Mouse (Mus musculus) bone marrow, adult 2 months (tissue): ENCODE results near the gene Gsdma. TPM values are rescaled to one million over a fixed set of nuclear protein-coding genes. Genes with fewer than 3 reads are reported as not detected.

Experiments
- H3K27ac ChIP-seq: fragments of 200-500 bp; 2 replicates; pipeline ENCODE4 v1.5.1; 2012; ENCODE audit warnings: low read depth, mild to moderate bottlenecking, control low read depth, inconsistent platforms, low read length; ENCODE audit not compliant: control insufficient read depth, poor library complexity, insufficient read depth
- H3K4me1 ChIP-seq: fragments of 200-500 bp; 2 replicates; pipeline ENCODE4 v1.6.1; 2011; ENCODE audit warnings: low read length; ENCODE audit not compliant: control insufficient read depth, insufficient read depth
- H3K4me3 ChIP-seq: fragments of 200-500 bp; replicated peaks from 2 replicates; pipeline ENCODE3; 2011; ENCODE audit warnings: mild to moderate bottlenecking, low read depth, low read length, control low read depth; ENCODE audit not compliant: control insufficient read depth
- CTCF ChIP-seq: fragments of 200-500 bp; IDR thresholded peaks from 2 replicates; pipeline ENCODE4 v1.5.1; 2011; ENCODE audit warnings: low read length, control low read depth; ENCODE audit not compliant: control insufficient read depth, insufficient read depth
- POLR2A ChIP-seq: fragments of 200-500 bp; IDR thresholded peaks from 2 replicates; pipeline ENCODE4 v1.6.1; 2011; ENCODE audit warnings: low read depth, mild to moderate bottlenecking, control low read depth, low read length, borderline replicate concordance; ENCODE audit not compliant: control insufficient read depth
- WGBS: fragments of 180-500 bp; shearing (Covaris S2); methylation state at CpG from one replicate; pipeline ENCODE4 v1.1.7; 2018; 5-methylcytosine and 5-hydroxymethylcytosine counted together
- polyA plus RNA-seq: library from polyadenylated mRNA; stranded (reverse); fragments of >200 nt; gene quantifications from 2 replicates; pipeline ENCODE4 v1.2.4, GENCODE M21; 2011; ENCODE audit warnings: low replicate concordance; ENCODE audit not compliant: missing spikeins, insufficient read depth, insufficient read length

Gene Gsdma
- polyA plus RNA-seq, 1 experiment, result 0.55 TPM

DNA sequence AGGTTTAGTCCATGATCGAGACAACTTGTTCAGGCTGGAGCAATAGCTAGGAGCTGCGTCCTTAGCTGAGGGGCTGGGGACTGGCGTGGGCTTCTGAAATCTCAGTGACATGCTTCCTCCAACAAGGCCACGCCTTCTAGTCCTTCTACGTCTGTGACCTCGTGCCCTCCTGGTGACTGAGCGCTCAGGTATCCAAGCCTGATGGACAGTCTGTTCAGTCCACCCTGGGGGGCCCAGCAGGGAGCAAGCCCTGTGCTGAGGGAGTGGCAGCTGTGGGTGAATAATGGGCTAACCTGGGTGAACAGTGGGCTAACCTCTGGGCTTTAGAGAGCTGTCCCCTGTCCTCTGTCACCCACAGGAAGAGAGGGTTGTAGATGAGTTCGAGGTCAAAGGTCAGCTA, 23.9 kb downstream of the Gsdma start:
- WGBS, result 82% methylated on average over 8 of the region's 8 CpGs
- TF ChIP-seq CTCF (no peak), POLR2A (no peak)
- Histone ChIP-seq H3K4me1 (no peaks in the 10 kb centered on the region), H3K27ac (no peak overlapping the region), H3K4me3 (no peak overlapping the region)

DNA sequence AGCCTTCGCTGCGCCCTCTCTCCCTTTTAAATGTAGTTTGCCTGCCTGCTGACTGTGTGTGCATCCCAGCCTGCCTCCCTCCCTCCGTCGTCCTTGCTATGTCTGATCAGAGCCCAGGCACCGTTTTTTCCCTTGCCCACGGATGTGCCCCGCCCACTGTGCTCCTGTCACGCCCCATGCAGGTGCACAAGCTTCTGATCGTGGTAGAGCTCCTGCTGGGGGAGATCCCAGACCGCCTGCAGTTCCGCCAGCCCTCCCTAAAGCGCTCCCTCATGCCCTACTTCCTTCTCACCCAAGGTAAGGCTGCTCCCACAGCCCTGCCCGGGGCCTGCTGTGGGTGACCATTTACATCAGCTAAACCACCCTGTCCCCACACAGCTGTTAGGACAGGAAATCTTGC, 29.1 kb downstream of the Gsdma start:
- Histone ChIP-seq H3K4me1 (no peaks in the 10 kb centered on the region), H3K4me3 (no peak overlapping the region), H3K27ac (no peak overlapping the region)
- 62% methylated on average over 13 of the region's 13 CpGs for WGBS
- TF ChIP-seq CTCF (no peak), POLR2A (no peak)

DNA sequence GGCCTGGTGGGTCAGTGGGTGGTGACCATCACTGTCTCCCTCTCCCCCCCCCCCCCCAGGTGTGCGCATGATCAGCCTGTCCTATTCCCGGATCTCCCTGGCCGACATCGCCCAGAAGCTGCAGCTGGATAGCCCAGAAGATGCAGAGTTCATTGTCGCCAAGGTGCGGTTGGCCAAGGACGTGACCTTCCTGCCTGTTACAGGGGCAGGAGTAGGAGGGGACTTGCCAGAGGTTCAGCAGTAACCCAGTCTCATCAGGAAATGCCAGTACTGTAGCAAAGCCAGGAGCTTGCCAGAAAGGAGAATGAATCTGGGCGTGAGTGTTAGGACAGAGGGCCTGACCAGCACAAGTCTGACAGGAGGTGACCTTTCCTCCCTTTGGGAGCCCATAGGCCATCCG, 29.6 kb downstream of the Gsdma start:
- Histone ChIP-seq H3K27ac (no peak overlapping the region), H3K4me1 (no peaks in the 10 kb centered on the region), H3K4me3 (no peak overlapping the region)
- TF ChIP-seq CTCF, result no peak
- TF ChIP-seq POLR2A, result no peak
- 91% methylated on average over 9 of the region's 9 CpGs for WGBS

DNA sequence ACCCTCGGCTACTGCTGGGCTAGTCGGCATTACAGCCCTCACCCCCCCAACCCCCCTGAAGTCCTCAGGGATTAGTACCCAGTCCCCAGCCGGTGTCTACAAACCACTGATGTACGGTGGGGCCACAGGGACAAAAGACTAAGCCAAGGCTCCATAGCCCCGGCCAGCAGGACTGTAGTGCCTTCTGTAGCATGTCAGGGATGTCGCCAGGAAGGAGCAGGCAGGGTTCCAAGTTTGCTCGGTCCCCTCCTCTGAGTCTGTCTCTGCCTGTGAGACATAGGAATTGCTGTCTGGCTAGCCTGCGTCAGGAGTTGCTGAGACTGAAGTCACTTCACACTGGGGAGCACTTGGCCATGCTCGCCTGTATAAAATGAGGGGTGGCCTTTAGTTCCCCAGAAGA, 30.1 kb downstream of the Gsdma start:
- Histone ChIP-seq H3K4me3 (no peak overlapping the region), H3K27ac (no peak overlapping the region), H3K4me1 (no peaks in the 10 kb centered on the region)
- no peak for TF ChIP-seq POLR2A
- TF ChIP-seq CTCF, result no peak
- 88% methylated on average over 9 of the region's 9 CpGs for WGBS

DNA sequence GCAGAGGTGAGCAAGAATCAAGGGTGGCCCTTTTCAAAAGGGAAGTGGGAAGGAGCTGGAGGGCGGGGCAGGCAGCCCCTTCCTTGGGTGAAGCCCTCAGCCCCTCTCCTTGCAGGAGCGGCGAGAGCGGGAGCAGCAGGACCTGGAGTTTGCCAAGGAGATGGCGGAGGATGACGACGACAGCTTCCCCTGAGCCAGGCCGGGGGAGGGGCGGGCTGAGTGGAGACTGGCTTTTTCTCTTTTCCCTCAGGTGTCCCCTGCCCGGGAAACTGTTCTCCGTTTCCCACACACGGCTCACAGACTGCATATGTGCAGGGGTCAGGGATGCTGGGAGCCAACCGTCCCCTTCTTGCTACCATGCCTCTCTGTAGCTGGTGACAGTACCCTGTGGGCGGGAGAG, 31.3 kb downstream of the Gsdma start:
- TF ChIP-seq CTCF (no peak), POLR2A (no peak)
- Histone ChIP-seq H3K4me1 (no peaks in the 10 kb centered on the region), H3K27ac (no peak overlapping the region), H3K4me3 (no peak overlapping the region)
- WGBS, result 83% methylated on average over 14 of the region's 14 CpGs

DNA sequence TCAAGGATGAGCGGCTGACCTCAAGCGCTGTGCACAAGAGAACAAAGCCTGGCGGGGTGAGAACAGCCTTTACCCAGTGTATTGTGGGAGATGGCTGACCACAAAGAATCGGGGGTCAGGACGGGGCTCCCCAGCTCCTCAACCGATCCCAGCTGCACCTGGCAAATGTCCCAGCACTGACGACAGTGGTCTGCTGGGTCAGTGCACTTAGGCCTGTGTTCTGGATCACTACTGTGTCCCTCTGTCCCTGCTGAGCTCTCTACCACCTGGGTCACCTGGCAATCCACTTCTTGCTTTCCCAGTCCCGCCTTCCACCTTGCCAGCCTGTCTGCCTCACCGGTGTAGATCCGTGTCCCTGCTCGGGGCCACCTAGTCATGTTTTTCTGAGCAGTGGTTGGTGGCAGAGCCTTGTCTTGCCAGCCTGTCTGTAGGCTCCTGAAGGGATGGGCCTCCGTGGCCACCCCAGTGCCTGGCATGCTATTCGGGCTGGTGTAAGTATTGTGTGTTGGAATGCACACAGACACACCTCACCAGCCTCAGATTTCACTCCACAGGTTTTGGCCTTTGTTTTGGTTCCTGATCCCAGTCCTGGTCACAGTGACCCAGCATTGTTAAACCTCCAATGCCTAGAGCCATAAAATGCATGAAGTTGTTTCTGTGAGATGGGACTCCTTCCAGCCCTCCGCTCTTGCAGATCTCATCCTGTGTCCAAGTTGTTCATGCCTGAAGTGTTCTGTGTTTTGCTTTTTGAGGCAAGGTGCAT, 32.5 kb downstream of the Gsdma start:
- Histone ChIP-seq H3K4me3 (no peak overlapping the region), H3K4me1 (no peaks in the 10 kb centered on the region), H3K27ac (no peak overlapping the region)
- TF ChIP-seq CTCF (no peak), POLR2A (no peak)
- WGBS, result 78% methylated on average over 14 of the region's 14 CpGs

DNA sequence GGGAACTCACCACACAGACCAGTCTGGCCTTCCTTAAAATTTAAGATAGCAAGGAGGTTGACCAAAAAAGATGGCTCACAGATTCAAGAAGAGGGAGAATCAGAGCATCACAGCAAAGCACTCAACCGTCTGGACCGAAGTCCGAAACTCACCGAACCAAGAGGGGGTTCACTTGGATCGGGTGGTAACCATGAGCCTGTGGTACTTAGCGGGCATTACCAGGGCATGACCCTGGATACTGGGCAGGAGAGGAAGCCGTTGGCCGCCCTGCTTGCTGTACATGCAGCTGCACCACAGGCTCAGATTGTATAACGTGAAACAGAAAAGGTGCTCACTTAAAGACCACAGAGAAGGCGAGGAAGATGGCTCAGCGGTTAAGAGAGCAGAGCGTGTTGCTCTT, 33.1 kb downstream of the Gsdma start:
- WGBS, result 90% methylated on average over 12 of the region's 12 CpGs
- TF ChIP-seq CTCF, result no peak
- TF ChIP-seq POLR2A, result no peak

DNA sequence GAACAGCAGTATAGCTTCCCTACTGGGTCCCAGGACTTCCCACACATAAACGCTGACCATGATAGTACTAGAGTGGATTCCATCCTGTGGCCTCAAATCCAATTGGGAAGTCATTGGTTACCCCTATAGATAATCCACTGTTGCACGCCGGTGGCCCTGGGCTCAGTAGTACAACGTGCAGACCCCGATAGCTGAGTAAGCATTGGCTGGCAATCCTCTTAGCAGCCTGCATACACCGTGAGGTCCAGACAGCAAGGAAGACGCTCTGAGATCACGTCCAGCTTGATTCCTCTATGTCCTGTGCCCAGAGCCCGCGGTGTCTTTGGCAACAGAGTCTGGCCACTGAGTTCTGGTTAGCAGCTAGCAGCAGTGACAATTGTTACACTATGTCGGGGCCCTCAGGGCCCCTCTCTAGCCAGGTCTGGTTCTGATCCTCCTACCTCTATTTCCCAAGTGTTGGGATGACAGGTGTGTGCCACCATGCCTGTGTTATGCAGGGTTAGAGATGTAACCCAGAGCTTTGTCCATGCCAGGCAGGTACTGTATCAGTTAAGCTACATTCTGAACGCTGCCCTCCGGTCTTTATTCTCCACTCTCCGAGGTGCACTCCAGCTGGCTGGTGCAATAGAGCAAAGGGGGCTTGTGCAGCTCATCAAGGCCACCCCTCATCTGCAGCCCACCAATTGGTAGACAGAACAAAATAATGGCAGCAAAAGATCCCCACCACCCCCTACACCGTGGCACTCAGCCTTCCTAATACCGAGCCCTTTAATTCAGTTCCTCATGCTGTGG, 34.9 kb downstream of the Gsdma start:
- no peaks in the 10 kb centered on the region for H3K4me1 ChIP-seq
- H3K4me3 ChIP-seq, result no peak overlapping the region
- H3K27ac ChIP-seq, result no peak overlapping the region
- WGBS, result 82% methylated on average over 16 of the region's 16 CpGs
- TF ChIP-seq POLR2A (no peak), CTCF (no peak)

More for the DNA sequence above, 33.1 kb downstream of the Gsdma start:
- Histone ChIP-seq H3K4me1 (no peaks in the 10 kb centered on the region), H3K4me3 (no peak overlapping the region), H3K27ac (no peak overlapping the region)
